Mouse (Mus musculus) olfactory bulb, adult 2 months (tissue): ENCODE measurements around the gene Ndufb10.

Experiments
- CTCF ChIP-seq: fragments of 200-500 bp; IDR thresholded peaks from 2 replicates; pipeline ENCODE4 v1.5.1; 2012; ENCODE audit warnings: low read depth, mild to moderate bottlenecking, low read length, moderate library complexity; ENCODE audit not compliant: insufficient read depth
- POLR2A ChIP-seq: fragments of 200-500 bp; IDR thresholded peaks from 2 replicates; pipeline ENCODE4 v1.6.1; 2012; ENCODE audit warnings: mild to moderate bottlenecking, low read depth, low read length, moderate library complexity; ENCODE audit not compliant: insufficient read depth

DNA sequence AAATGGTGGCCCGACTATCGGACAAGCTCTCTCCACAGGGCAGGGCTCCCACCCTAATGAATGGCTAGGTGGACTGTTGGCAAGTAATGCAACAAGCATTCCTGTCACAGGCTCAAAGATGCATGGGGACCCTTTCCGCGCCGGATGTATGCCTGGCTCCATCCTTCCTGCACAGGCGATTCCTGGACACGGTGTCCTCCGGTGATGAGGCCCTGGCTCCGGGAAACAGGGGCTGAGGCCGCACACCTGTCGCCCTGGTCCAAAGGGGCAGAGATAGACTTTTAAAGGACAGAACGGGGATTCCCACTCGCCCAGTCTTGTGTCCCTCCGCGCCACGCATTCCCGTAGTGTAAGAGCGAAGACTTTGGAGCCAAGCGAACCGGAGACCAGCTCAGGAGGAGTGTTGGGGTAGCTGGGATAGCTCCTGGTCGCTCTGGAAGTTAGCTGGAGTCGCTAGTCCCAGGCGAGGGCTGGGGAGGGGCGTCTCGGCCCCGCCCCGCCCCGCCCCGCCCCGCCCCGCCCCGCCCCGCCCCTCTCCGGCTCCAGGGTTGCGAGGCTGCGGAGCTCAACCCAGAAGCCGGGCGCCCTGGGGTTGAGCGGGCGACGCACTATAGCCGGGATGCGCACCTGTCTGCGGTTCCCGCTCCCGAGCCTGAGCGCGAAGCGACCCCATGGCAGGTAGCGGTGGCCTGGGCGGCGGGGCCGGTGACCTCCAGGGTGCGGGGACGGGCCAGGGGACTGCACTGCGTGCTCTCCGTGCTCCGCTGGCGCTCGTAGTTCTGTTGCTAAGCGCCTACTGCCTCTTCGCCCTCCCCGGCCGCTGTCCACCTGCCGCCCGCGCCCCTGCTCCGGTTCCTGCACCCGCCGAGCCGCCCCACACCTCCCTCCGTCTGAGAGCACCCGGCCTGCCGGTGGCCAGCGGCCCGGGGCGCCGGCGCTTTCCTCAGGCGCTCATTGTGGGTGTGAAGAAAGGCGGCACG lies 28.4 kb upstream of the Ndufb10 start, which contains the start of gene Hs3st6:
- TF ChIP-seq POLR2A (no peak), CTCF (no peak)
